Mouse (Mus musculus) kidney, postnatal 0 days (tissue): ENCODE data around the gene Csrp1. TPM values are rescaled to one million over a fixed set of nuclear protein-coding genes. Genes with fewer than 3 reads are reported as not detected.

Experiments
- ATAC-seq: fragments of 200-750 bp; cut with Nextera tagmentation; replicated peaks from 2 replicates; pipeline ENCODE4 v1.8.0; 2017; ENCODE audit warnings: low read depth, moderate number of reproducible peaks, moderate TSS enrichment, moderate library complexity; ENCODE audit not compliant: low FRiP score
- DNase-seq: peaks from one replicate; pipeline ENCODE4 v3.0.0-alpha.2; 2016; ENCODE audit warnings: low spot score
- H3K27ac ChIP-seq: fragments of 300-500 bp; sonication (generic); 2 replicates; pipeline ENCODE4 v1.5.1; 2014; ENCODE audit warnings: mild to moderate bottlenecking
- H3K27me3 ChIP-seq: fragments of 300-500 bp; sonication (generic); 2 replicates; pipeline ENCODE4 v1.6.1; 2014; ENCODE audit warnings: low read length, mixed read lengths; ENCODE audit not compliant: insufficient read depth
- H3K36me3 ChIP-seq: fragments of 300-500 bp; sonication (generic); 2 replicates; pipeline ENCODE4 v1.6.1; 2014; ENCODE audit warnings: low read length, mixed read lengths; ENCODE audit not compliant: insufficient read depth
- H3K4me1 ChIP-seq: fragments of 300-500 bp; sonication (generic); replicated peaks from 2 replicates; pipeline ENCODE4 v1.6.1; 2014; ENCODE audit warnings: antibody characterized with exemption, low read length, mixed read lengths; ENCODE audit not compliant: insufficient read depth
- H3K4me2 ChIP-seq: fragments of 300-500 bp; sonication (generic); 2 replicates; pipeline ENCODE4 v1.6.1; 2014; ENCODE audit warnings: mild to moderate bottlenecking, low read length, moderate library complexity, mixed read lengths
- H3K4me3 ChIP-seq: fragments of 300-500 bp; sonication (generic); replicated peaks from 2 replicates; pipeline ENCODE4 v1.5.1; 2014; ENCODE audit warnings: low read depth, low read length
- H3K9ac ChIP-seq: fragments of 300-500 bp; sonication (generic); 2 replicates; pipeline ENCODE4 v1.6.1; 2014; ENCODE audit warnings: low read depth, low read length
- H3K9me3 ChIP-seq: fragments of 300-500 bp; sonication (generic); replicated peaks from 2 replicates; pipeline ENCODE4 v1.6.1; 2016; ENCODE audit warnings: low read length, inconsistent platforms, mixed read lengths
- CTCF ChIP-seq: IDR thresholded peaks from 2 replicates; pipeline ENCODE4 v1.5.1; 2016; ENCODE audit warnings: antibody characterized with exemption, low read depth, mild to moderate bottlenecking, moderate library complexity
- WGBS: fragments of 180-500 bp; shearing (Covaris S2); extraction: QIAGEN DNeasy Blood & Tissue Kit; methylation state at CpG from one replicate; pipeline ENCODE4 v1.1.7; 2014; 5-methylcytosine and 5-hydroxymethylcytosine counted together
- polyA plus RNA-seq: library from polyadenylated mRNA; unstranded; fragments of >200 nt; fragmentation: Nextera tagmentation; extraction: Ambion mirVana; gene quantifications from 2 replicates; pipeline ENCODE4 v1.2.1, GENCODE M21; 2015

Gene Csrp1
- 189 and 190 TPM in 2 replicates for polyA plus RNA-seq

DNA sequence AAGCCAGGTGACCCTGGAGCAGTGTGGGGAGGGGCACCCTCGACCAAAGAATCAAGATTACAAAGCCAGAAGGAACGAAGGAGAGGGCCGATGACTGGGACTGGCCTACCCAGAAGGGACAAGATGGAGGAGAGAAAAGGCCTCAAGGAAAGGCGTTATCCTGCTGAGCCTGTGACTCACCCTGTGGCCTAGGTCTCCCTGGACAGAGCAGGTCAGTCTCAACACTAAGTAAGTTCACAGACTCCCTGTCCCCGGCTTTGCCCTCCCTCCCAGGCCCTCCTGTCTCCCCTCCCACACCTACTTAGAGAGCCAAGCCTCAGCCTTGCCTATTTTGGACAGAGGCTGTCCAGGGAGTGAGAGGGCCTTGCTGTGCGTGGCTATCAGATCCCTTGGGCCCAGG, at the start of gene Csrp1:
Gene Csrp1 (plus strand): TSS at position 79 of the 400 bp plus-strand sequence.
- no peak within 1 kb of the TSS for H3K4me2 ChIP-seq
- TF ChIP-seq CTCF = no peak
- peak; percentile 34 for ATAC-seq

DNA sequence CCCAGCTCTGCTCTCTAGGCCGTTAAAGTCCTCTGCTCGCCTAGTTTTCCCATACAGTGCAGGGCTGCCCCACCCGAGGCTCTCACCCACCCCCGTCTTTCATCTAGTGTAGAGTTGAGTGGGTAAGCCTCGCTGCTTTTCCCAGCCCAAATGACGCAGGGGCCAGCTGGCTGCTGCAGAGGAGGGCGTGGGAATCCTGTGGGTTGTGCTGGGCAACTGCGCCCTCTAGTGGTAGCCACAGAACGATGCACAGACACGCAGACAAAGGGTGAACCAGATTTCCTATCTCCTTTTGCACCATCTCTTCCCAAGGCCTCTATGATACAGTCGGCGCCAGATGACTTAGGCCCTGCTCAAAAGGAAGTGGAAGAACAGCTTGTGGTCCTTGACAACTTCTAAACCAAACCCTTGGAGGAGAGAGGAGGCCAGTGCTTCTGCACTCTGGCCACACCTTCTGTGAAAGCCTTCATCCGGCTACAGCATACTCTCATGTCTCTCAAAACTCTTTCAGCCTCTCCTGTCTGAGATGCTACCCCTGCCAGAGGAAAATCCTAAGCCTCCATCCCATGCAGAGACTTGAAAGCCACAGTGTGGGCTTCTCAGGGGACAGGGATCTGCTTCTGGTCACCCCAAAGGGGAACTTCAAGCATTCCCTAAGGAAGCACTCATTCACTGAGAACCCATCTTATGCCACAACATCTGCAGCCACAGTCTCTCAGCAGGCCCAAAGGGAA, 49.3 kb upstream of the Csrp1 start:
- 9% methylated on average over 13 of the region's 13 CpGs for WGBS
- peaks cover 19% of the 10 kb centered on the region for H3K4me1 ChIP-seq

More for the DNA sequence above, at the start of gene Csrp1:
- Histone ChIP-seq H3K36me3 (no peaks in the 10 kb centered on the region), H3K4me3 (no peak within 1 kb of the TSS), H3K27ac (0 out of 2 replicates have a peak within 1 kb of the TSS, but pooled peaks have one; percentile 47), H3K4me1 (no peaks in the 10 kb centered on the region), H3K9ac (no peak within 1 kb of the TSS), H3K9me3 (no peaks in the 10 kb centered on the region), H3K27me3 (no peaks in the 10 kb centered on the region)
- DNase-seq = no peak
- 60% methylated on average over 6 of the region's 6 CpGs for WGBS

DNA sequence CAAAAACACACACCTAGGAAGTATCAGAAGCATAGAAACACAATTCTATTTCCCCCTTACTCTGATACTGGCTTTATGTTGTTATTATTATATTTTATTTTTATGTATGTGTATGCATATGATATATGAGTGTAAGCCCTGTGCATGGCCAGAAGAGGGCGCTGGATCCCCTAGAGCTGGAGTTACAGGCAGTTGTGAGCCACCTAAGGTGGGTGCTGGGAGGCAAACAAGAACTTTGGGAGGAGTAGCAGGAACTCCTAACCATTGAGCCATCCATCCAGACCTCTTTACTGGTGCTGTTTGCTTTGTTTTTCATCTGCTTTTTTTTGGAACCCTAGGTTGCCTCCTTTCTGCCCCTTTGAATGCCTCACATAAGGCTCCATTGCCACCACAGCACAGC, 48.5 kb upstream of the Csrp1 start:
- H3K27me3 ChIP-seq = no peaks in the 10 kb centered on the region
- no peak overlapping the region for H3K4me3 ChIP-seq
- no peaks in the 10 kb centered on the region for H3K9me3 ChIP-seq
- H3K27ac ChIP-seq = no peak overlapping the region
- H3K36me3 ChIP-seq = no peaks in the 10 kb centered on the region
- H3K4me1 ChIP-seq = peaks cover 19% of the 10 kb centered on the region
- peak; percentile 55 for TF ChIP-seq CTCF
- WGBS = 43% methylated on average over 1 of the region's 1 CpGs
- ATAC-seq = no peak
- no peak for DNase-seq
- no peak overlapping the region for H3K9ac ChIP-seq
- no peak overlapping the region for H3K4me2 ChIP-seq

More for the DNA sequence above, 49.3 kb upstream of the Csrp1 start:
- peak; percentile 99 for TF ChIP-seq CTCF
- no peak overlapping the region for H3K4me3 ChIP-seq
- ATAC-seq = peak; percentile 55
- no peaks in the 10 kb centered on the region for H3K9me3 ChIP-seq
- peak overlapping the region; percentile 25; the same call in 1 of the 2 replicates for H3K4me2 ChIP-seq
- no peak overlapping the region for H3K27ac ChIP-seq
- H3K36me3 ChIP-seq = no peaks in the 10 kb centered on the region
- peak; percentile 93 for DNase-seq
- H3K27me3 ChIP-seq = no peaks in the 10 kb centered on the region
- no peak overlapping the region for H3K9ac ChIP-seq

DNA sequence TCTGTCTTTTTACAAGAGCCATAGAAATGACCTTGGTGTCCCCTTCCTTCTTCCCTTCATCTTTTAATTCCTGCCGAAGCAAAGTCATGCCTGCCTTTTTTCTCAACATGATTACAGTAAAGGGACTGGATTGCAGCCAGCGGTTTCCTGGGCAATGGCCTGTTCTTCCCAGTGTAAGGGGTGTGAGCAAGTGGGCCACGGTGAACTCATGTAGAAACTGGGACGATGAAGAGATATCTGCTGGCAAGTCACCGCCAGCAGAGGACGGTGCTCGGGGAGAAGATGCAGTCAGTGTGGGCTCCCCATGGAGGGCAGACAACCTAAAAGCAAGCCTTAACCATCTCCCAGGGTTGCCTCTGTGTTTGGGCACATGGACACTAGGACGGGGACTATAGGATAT, 47.9 kb upstream of the Csrp1 start:
- WGBS = 60% methylated on average over 8 of the region's 8 CpGs

DNA sequence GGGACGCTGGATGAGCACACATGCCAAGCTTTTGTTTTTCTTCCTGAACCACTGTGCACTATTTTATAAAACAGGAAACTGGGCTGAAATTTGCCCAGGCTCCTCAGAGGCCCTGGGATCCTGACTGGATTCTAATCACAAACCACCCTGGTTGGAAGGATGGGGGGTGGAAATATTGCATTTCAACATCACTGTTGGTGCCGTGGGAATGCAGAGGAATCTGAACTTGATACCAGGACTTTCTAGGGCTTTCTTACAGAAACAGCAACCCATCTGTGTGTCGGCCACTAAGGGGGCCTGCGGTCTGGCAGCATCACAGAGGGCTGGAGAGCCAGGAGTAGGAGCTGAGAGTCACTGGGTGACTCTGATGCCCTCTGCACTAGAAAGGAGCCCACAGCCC, 47.5 kb upstream of the Csrp1 start:
- ATAC-seq = no peak
- Histone ChIP-seq H3K4me1 (peaks cover 19% of the 10 kb centered on the region), H3K27me3 (no peaks in the 10 kb centered on the region)

More for the DNA sequence above, 47.9 kb upstream of the Csrp1 start:
- ATAC-seq (no peak), DNase-seq (no peak)
- Histone ChIP-seq H3K27me3 (no peaks in the 10 kb centered on the region), H3K27ac (no peak overlapping the region), H3K9me3 (no peaks in the 10 kb centered on the region), H3K4me1 (peaks cover 19% of the 10 kb centered on the region), H3K9ac (no peak overlapping the region), H3K4me2 (no peak overlapping the region), H3K4me3 (no peak overlapping the region), H3K36me3 (no peaks in the 10 kb centered on the region)
- TF ChIP-seq CTCF = peak; percentile 11; the same call in 1 of the 2 replicates

DNA sequence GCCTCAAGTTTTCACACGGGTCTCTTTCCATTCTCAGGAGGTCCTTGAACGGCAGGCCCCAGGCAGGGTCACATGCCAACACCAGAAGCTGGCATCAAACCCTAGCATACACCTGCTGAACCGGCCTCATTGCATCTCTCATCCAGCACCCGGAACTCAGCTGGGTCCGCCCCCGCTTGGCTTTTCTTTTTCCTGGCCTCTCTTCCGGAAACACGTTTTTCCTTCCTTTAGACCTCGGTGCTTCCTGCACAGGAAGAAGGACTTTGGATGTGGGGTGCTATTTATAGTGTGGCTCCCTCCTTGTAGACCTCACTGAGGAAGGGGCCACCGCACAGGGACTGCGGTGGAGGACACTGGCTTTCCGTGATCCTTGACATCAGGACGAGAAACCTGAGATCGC, 46.4 kb upstream of the Csrp1 start:
- H3K9ac ChIP-seq = no peak overlapping the region
- DNase-seq (peak; percentile 29), ATAC-seq (no peak)
- H3K27ac ChIP-seq = peak overlapping the region; percentile 14; the same call in 1 of the 2 replicates
- H3K4me2 ChIP-seq = no peak overlapping the region
- H3K4me1 ChIP-seq = peaks cover 19% of the 10 kb centered on the region
- TF ChIP-seq CTCF = no peak
- H3K27me3 ChIP-seq = no peaks in the 10 kb centered on the region
- 43% methylated on average over 14 of the region's 14 CpGs for WGBS
- H3K4me3 ChIP-seq = no peak overlapping the region
- H3K9me3 ChIP-seq = no peaks in the 10 kb centered on the region
- H3K36me3 ChIP-seq = no peaks in the 10 kb centered on the region

More for the DNA sequence above, 47.5 kb upstream of the Csrp1 start:
- H3K36me3 ChIP-seq = no peaks in the 10 kb centered on the region
- no peak overlapping the region for H3K4me3 ChIP-seq
- no peak for DNase-seq
- H3K9ac ChIP-seq = no peak overlapping the region
- no peak overlapping the region for H3K4me2 ChIP-seq
- H3K9me3 ChIP-seq = no peaks in the 10 kb centered on the region
- peak overlapping the region; percentile 14 for H3K27ac ChIP-seq
- no peak for TF ChIP-seq CTCF
- 56% methylated on average over 4 of the region's 4 CpGs for WGBS
